Mouse (Mus musculus): ENCODE data around the gene Gm10439.
"Not testable (repeated sequence)": the region's sequence is repeated elsewhere in the genome, so short reads cannot be mapped to it uniquely, and the experiment has no call there.

Gm10439 gene

DNA sequence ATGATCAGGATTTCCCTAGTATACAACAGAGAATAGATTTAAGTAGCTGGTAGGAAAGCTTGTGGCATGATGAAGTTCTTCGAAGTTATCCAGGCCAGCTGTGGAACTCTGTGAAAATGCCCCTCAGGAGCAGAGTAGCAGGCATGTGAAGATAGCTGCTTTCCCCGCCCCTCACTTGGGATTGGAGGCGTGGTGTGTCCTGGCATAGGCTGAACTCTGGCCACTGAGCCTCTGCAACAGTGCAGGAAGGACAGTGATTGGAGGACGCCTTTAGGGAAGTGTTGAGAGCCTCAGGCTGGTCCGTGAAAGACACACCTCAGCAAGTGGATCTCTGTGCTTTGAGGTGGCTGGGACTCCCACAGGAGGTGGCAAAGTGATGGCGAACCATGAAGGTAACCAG lies at the start of gene Gm10439:
Gene Gm10439 (plus strand): TSS at position 301 of the 400 bp plus-strand sequence.
- DNase-seq: not testable (repeated sequence)

Measured in B cell, adult 2 months (primary cell).